14 mouse cellular contexts compared by ENCODE assay signal in the genomic region with DNA sequence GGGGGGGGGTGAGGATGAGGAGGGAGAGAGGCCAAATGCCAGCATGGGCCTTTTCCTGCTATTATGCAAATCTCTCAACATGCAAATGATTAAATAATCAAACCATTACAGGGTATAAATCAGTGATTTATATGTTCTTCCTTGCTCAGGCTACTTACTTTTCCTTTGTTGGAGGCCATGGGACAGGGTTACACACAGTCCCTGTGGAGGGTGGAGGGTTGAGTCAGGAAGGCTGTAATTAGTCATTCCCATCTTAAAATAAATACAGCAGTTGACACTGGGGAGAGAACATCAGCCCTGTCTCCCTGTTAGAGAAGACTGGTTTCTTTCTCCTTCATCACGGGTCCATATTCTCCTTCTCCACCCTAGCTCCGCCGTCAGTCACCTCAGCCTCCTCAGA.
DNase-seq lines count a peak whose midpoint lies in the region; ATAC-seq and TF ChIP-seq lines count a peak whose summit lies in the region.
"Had no signal": no experiment of that assay in that cellular context is flagged by ENCODE, and none has a peak within 500 bp of the region (broad histone marks: within the 10 kb centered on the region; RNA-seq: fewer than 3 reads in every experiment).

No protein-coding gene starts in this region.

- peak; percentile 27 for DNase-seq in forebrain, embryonic 10.5 days (ENCODE audit: extremely low spot score, low spot score)
- no peak for DNase-seq in forebrain, postnatal 0 days
- no peak for DNase-seq in embryonic facial prominence, embryonic 10.5 days (ENCODE audit: low spot score)
- DNase-seq in hindbrain, embryonic 11.5 days (ENCODE audit: low spot score) = no peak
- DNase-seq in spleen, adult 12 weeks (ENCODE audit: low spot score) = no peak
- DNase-seq in right cerebral cortex, adult 18-20 months = no peak
- DNase-seq: adrenal gland, postnatal 25 days; cerebellum, adult 2 months; kidney, adult 11 months; right cerebral cortex, postnatal 4 days had no signal

- H3K9ac ChIP-seq in forebrain, postnatal 0 days = no peak overlapping the region
- no peak overlapping the region for H3K9ac ChIP-seq in hindbrain, embryonic 11.5 days (ENCODE audit: low read depth, low read length)
- no peak overlapping the region for H3K9ac ChIP-seq in limb, embryonic 15.5 days
- H3K9ac ChIP-seq: liver, embryonic 14.5 days had no signal

- 14% methylated on average over 3 of the region's 3 CpGs for WGBS in forebrain, embryonic 10.5 days
- WGBS in forebrain, postnatal 0 days = 36% methylated on average over 3 of the region's 3 CpGs
- WGBS in embryonic facial prominence, embryonic 10.5 days = 41% methylated on average over 3 of the region's 3 CpGs
- 45% methylated on average over 3 of the region's 3 CpGs for WGBS in hindbrain, embryonic 11.5 days
- WGBS in limb, embryonic 15.5 days = 54% methylated on average over 3 of the region's 3 CpGs

- H3K27me3 ChIP-seq in forebrain, embryonic 10.5 days (ENCODE audit: poor library complexity, severe bottlenecking) = peaks cover 20% of the 10 kb centered on the region
- no peaks in the 10 kb centered on the region for H3K27me3 ChIP-seq in forebrain, postnatal 0 days (ENCODE audit: insufficient read depth, low read length)
- peaks cover 11% of the 10 kb centered on the region; the same call in 1 of the 2 replicates for H3K27me3 ChIP-seq in embryonic facial prominence, embryonic 10.5 days (replicated peaks; ENCODE audit: low read depth, poor library complexity, severe bottlenecking)
- H3K27me3 ChIP-seq in hindbrain, embryonic 11.5 days (ENCODE audit: control insufficient read depth, insufficient read depth, low read length) = no peaks in the 10 kb centered on the region
- no peaks in the 10 kb centered on the region for H3K27me3 ChIP-seq in limb, embryonic 15.5 days

- H3K36me3 ChIP-seq in forebrain, embryonic 10.5 days (replicated peaks) = no peaks in the 10 kb centered on the region
- H3K36me3 ChIP-seq in forebrain, postnatal 0 days (ENCODE audit: insufficient read depth) = no peaks in the 10 kb centered on the region
- no peaks in the 10 kb centered on the region for H3K36me3 ChIP-seq in embryonic facial prominence, embryonic 10.5 days (replicated peaks)
- H3K36me3 ChIP-seq in hindbrain, embryonic 11.5 days (ENCODE audit: control insufficient read depth, insufficient read depth, low read length) = no peaks in the 10 kb centered on the region
- H3K36me3 ChIP-seq in limb, embryonic 15.5 days = no peaks in the 10 kb centered on the region

- no peak overlapping the region for H3K4me2 ChIP-seq in forebrain, postnatal 0 days (ENCODE audit: low read depth)
- no peak overlapping the region for H3K4me2 ChIP-seq in hindbrain, embryonic 11.5 days (replicated peaks; ENCODE audit: low read depth, low read length)
- H3K4me2 ChIP-seq in limb, embryonic 15.5 days = no peak overlapping the region

- no peaks in the 10 kb centered on the region for H3K9me3 ChIP-seq in forebrain, embryonic 10.5 days
- no peaks in the 10 kb centered on the region for H3K9me3 ChIP-seq in forebrain, postnatal 0 days (ENCODE audit: low read length)
- H3K9me3 ChIP-seq in embryonic facial prominence, embryonic 10.5 days = no peaks in the 10 kb centered on the region
- no peaks in the 10 kb centered on the region for H3K9me3 ChIP-seq in hindbrain, embryonic 11.5 days (ENCODE audit: control insufficient read depth, low read length)
- H3K9me3 ChIP-seq in limb, embryonic 15.5 days = no peaks in the 10 kb centered on the region

- peak overlapping the region; percentile 82 for H3K27ac ChIP-seq in forebrain, embryonic 10.5 days
- no peak overlapping the region for H3K27ac ChIP-seq in forebrain, postnatal 0 days (ENCODE audit: low read depth, low read length)
- H3K27ac ChIP-seq in embryonic facial prominence, embryonic 10.5 days (replicated peaks) = peak overlapping the region; percentile 2; the same call in 1 of the 2 replicates
- H3K27ac ChIP-seq in hindbrain, embryonic 11.5 days (ENCODE audit: low read depth, low read length) = peak overlapping the region; percentile 73
- 0 out of 2 replicates have a peak overlapping the region, but pooled peaks have one; percentile 3 for H3K27ac ChIP-seq in limb, embryonic 15.5 days
- H3K27ac ChIP-seq: left cerebral cortex, adult 2 months; liver, embryonic 14.5 days had no signal

- no peak for ATAC-seq in forebrain, postnatal 0 days
- peak; percentile 56; the same call in 1 of the 2 replicates for ATAC-seq in hindbrain, embryonic 11.5 days (ENCODE audit: low FRiP score)
- no peak for ATAC-seq in limb, embryonic 15.5 days (ENCODE audit: insufficient number of reproducible peaks, low FRiP score, low TSS enrichment, low read depth)
- no peak for ATAC-seq in monocyte, adult 5-6 weeks (replicated peaks; ENCODE audit: insufficient number of reproducible peaks, low FRiP score, low TSS enrichment, poor library complexity, severe bottlenecking)

- H3K4me1 ChIP-seq in forebrain, embryonic 10.5 days = peaks cover 46% of the 10 kb centered on the region
- peaks cover 28% of the 10 kb centered on the region for H3K4me1 ChIP-seq in forebrain, postnatal 0 days (ENCODE audit: insufficient read depth)
- peaks cover 35% of the 10 kb centered on the region for H3K4me1 ChIP-seq in embryonic facial prominence, embryonic 10.5 days
- peaks cover 4% of the 10 kb centered on the region; the same call in 1 of the 2 replicates for H3K4me1 ChIP-seq in hindbrain, embryonic 11.5 days (replicated peaks; ENCODE audit: control insufficient read depth, insufficient read depth, low read length)
- H3K4me1 ChIP-seq in limb, embryonic 15.5 days = peaks cover 25% of the 10 kb centered on the region

- H3K4me3 ChIP-seq in forebrain, embryonic 10.5 days = 0 out of 2 replicates have a peak overlapping the region, but pooled peaks have one; percentile 18
- H3K4me3 ChIP-seq in forebrain, postnatal 0 days (ENCODE audit: low read depth, low read length) = no peak overlapping the region
- no peak overlapping the region for H3K4me3 ChIP-seq in embryonic facial prominence, embryonic 10.5 days
- no peak overlapping the region for H3K4me3 ChIP-seq in hindbrain, embryonic 11.5 days (ENCODE audit: low read depth, low read length)
- H3K4me3 ChIP-seq in limb, embryonic 15.5 days = no peak overlapping the region

- TF ChIP-seq CTCF in forebrain, postnatal 0 days (IDR thresholded peaks at IDR 0.05; ENCODE audit: low read depth) = no peak
